Mouse (Mus musculus) layer of hippocampus, adult 2 months (tissue): ENCODE data around the gene Gpr180. TPM values are rescaled to one million over a fixed set of nuclear protein-coding genes. Genes with fewer than 3 reads are reported as not detected.

Source experiments
- DNase-seq, 2 experiments: peaks; one replicate each; pipeline ENCODE4 v3.0.0; 2022; ENCODE audit warnings: low spot score in 2 of 2
- H3K27ac ChIP-seq: fragments of 200-600 bp; 2 replicates; pipeline ENCODE4 v1.8.1; 2022
- H3K4me3 ChIP-seq: fragments of 200-600 bp; 2 replicates; pipeline ENCODE4 v1.8.1; 2022; ENCODE audit warnings: mild to moderate bottlenecking
- CTCF ChIP-seq: fragments of 200-600 bp; conservative IDR thresholded peaks from 2 replicates; pipeline ENCODE4 v1.8.1; 2022; ENCODE audit warnings: antibody characterized with exemption, mild to moderate bottlenecking, moderate library complexity
- total RNA-seq, 2 experiments: library from RNA; stranded (reverse); gene quantifications; 2 replicates each; pipeline ENCODE4 v1.2.3; 2021

The Gpr180 gene
- total RNA-seq, 2 experiments from 2014 or later = 23.7 to 25.1 TPM

DNA sequence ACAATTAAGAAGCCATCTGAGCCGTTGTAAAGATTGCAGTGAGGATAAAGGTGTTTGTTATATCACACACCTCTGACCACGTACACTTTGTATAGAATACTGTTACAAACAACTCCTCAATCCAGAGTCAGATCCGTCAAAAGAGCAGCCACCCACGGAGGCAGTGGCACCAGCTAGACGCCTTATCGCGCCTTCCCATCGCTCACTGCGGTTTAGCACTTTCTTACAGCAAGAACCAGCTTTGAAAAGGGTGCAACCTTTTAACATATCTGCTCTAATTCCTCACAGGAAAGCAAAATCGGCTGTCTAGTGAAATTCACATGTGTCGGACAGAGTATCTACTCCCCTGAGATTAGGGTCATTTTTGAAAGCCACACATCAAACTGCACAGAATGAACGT lies 60.1 kb downstream of the Gpr180 start:
- Histone ChIP-seq H3K27ac (no peak overlapping the region), H3K4me3 (no peak overlapping the region)
- DNase-seq = no peak
- no peak for TF ChIP-seq CTCF

DNA sequence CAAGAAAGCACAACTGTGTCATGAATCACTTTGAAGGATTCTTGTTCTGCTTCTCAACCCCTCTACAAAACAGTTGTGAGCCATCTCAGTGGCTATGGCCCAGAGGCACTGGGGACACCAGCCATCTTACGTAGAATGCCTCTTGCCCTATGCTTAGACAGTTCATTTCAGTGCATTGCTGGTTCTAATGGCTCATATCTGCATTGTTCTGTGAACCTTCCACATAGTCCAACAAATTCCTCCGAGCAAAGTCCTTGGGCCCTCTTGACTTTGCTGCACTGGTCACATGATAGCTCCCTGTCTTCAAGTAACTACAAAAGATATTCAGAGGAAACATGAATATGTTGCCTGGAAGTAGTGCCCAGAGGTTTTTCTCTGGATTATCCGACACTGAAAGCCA lies 63.8 kb downstream of the Gpr180 start:
- Histone ChIP-seq H3K27ac (no peak overlapping the region), H3K4me3 (no peak overlapping the region)
- no peak for TF ChIP-seq CTCF
- no peak for DNase-seq

DNA sequence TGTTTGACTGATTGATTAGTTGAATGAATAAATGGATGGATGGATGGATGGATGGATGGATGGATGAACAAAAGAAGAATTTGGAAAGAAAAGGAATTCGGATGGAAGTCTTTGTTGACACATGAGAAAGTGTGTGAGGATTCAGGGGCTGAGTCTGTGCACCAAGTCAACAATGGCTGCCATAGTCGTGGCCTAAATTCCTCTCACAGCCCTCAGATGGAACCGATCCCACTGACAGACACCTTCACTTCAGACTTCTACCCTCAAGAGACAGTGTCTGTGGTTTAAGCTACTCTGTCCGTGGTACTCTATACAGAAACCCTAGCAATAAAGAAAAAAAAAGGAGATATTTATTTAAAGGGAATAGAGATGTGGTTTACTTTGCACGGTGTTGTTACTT lies 65.0 kb downstream of the Gpr180 start:
- no peak overlapping the region for H3K27ac ChIP-seq
- H3K4me3 ChIP-seq = no peak overlapping the region
- TF ChIP-seq CTCF = no peak
- DNase-seq = no peak

DNA sequence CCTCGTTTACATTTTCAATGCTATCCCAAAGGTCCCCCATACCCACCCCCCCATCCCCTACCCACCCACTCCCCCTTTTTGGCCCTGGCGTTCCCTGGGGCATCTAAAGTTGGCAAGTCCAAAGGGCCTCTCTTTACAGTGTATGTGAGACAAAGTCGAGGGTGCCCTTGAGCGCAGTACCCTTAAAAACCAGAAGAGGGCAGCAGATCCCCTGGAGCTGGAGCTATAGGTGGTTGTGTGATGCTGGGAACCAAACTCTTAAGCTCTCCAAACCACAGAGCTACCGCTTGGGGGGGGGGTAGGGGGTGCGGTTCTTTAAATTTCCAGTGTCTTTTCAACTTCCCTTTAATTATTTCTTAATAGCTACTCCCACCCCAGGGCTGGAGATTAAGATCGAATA lies 66.1 kb downstream of the Gpr180 start:
- Histone ChIP-seq H3K4me3 (no peak overlapping the region), H3K27ac (no peak overlapping the region)
- no peak for DNase-seq
- peak; percentile 34 for TF ChIP-seq CTCF

DNA sequence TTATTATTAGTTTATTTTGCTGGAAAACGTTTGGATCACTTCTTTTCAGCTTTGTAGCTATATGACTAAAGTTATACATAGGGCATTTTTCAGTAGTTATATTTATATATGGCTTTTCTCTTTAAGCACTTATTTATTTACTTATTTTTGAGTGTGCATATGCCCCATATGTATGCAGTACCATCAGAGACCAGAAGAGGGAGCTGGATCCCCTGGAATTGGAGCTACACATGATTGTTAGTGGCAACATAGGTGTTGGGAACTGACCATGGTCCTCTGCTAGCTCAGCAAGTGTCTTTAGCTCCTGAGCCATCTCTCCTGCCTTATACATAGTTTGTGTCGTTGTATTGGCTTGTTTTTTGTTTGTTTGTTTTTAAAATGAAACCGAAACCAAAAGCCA lies 70.4 kb downstream of the Gpr180 start:
- peak; percentile 50 for TF ChIP-seq CTCF
- no peak for DNase-seq
- Histone ChIP-seq H3K27ac (no peak overlapping the region), H3K4me3 (no peak overlapping the region)

DNA sequence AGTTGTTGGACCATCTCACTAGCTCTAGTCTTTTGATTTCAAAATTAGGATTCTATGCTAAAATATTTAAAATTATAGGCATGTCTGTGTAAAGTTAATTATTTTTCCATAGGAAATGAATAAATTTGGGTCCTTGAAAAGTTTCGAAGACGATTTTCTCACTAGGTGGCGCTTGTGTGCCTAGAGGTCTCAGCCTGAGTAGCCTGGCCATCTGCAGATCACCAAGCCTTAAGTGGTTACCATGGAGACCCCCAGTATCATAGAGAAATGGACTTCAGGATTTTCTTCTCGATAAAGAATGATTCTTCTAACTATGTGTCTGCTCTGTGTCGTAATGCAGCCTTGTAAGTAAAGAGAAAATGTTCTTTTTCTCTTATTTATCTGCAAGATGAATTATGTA lies 72.7 kb downstream of the Gpr180 start:
- peak; percentile 80 for TF ChIP-seq CTCF
- Histone ChIP-seq H3K4me3 (no peak overlapping the region), H3K27ac (no peak overlapping the region)
- peak in 1 of 2 experiments; percentile 36 for DNase-seq

DNA sequence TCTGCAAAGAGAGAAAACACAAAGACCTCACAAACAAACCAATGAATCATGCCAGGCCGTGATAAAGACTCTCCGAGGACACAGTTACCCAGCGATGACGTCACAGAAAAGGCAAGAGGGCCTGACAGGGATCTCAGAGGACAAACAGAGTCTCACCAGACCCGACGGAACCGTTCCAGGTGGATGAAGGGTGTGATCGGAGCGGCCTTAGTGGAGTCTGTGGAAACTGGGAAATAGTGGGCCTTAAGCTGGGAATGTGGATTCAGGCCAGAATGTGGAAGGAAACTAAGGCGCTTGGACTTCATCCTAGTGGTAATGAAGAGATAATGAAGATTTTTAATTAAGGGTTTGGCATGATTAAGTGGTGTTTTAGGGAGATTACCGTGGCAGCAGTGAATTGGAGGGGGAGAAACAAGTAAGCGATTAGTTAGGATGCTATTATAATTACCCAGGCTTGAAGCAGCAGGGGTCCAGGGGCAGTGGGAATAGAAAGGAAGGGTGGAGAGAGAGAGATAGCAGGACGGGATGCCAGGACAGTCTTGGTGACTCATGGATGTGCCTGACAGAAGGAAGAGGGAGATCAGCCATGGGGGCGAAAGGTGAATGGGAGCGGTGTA lies 75.3 kb downstream of the Gpr180 start:
- H3K27ac ChIP-seq = no peak overlapping the region

More for the DNA sequence above, 75.3 kb downstream of the Gpr180 start:
- H3K4me3 ChIP-seq = no peak overlapping the region
- no peak for TF ChIP-seq CTCF
- DNase-seq = no peak

Other genes with a start within 250 kb of the Gpr180 start
- gene Dct, start 84.9 kb upstream of the Gpr180 start, total RNA-seq = under 1 TPM; 0.27 to 0.51 TPM
- 10 to 100 TPM in 1 of 2 experiments, 1 to 10 TPM in 1; 8.3 to 15.1 TPM for gene Tgds, start 4.4 kb upstream of the Gpr180 start, total RNA-seq
- 1 to 10 TPM; 7.6 to 9.7 TPM for gene Sox21, start 99.9 kb downstream of the Gpr180 start, total RNA-seq
- gene Gm9376, start 129.8 kb downstream of the Gpr180 start, total RNA-seq = not detected